Mouse (Mus musculus) adrenal gland, adult (tissue): Measurements from ENCODE around the gene Ccdc149.
A peak's percentile ranks its signal among the peaks of the same experiment; 100 is the strongest.

Source experiments
- DNase-seq, 2 experiments: peaks; one replicate each; pipeline ENCODE4 v3.0.0; 2022 to 2023; ENCODE audit warnings: low spot score in 1 of 2; ENCODE audit not compliant: inconsistent age in 2 of 2

Ccdc149 gene

GRCm38 (mm10) chr5:52449187-52449586 is 22.1 kb downstream of the Ccdc149 start:
- no peak for DNase-seq

GRCm38 (mm10) chr5:52440278-52440677 is 31.0 kb downstream of the Ccdc149 start:
- DNase-seq: no peak

GRCm38 (mm10) chr5:52438946-52439345 is 32.4 kb downstream of the Ccdc149 start:
- no peak for DNase-seq

DNA sequence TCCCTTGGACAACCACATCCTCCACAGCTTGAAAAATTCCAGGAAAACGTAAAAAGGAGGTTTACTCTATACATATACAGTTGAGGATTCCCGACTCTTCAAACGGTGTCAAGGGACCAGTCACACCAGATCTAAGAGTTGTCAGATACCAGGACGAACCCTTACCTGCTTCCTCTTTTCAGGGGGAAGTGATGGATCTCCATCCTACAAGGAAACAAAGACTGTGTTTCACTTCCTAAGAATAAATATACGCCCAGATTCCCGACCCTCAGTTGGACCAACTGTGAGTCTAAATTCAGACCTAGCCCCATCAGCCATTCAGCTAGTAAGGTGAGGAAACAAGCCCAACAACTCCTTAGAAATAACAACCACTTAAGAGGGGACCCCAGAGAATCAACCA is 35.8 kb downstream of the Ccdc149 start:
- DNase-seq: no peak

DNA sequence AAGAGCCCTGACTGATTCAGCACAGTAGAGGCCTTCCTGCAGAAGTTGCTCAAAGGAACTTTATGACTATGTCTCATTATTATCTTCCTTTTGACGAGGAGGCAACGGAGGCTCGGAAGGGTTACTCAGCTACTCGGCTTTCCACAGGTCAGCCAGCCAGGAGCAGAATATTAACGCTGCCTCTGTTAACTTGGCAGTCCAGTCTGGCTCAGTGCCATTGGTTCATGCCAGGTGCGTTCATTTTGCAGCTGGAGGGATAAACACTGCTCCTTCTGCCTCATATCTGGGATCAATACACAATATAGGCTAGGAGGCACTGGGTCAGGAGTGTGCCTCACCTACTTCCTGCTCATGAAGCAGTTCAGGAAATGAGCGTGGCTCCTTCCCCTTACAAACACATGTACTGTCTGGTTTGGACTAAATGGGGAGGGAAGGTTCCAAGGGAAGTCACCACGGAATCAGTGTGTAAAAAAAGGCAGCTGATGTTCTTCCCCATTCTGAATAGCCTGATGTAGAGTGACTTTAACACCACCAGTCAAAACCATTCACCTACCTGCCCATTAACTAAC is 40.0 kb downstream of the Ccdc149 start:
- DNase-seq: no peak

- DNase-seq: peak in 1 of 2 experiments; percentile 65
These were observed 41.4 kb downstream of the Ccdc149 start for GRCm38 (mm10) chr5:52429731-52430480.

DNA sequence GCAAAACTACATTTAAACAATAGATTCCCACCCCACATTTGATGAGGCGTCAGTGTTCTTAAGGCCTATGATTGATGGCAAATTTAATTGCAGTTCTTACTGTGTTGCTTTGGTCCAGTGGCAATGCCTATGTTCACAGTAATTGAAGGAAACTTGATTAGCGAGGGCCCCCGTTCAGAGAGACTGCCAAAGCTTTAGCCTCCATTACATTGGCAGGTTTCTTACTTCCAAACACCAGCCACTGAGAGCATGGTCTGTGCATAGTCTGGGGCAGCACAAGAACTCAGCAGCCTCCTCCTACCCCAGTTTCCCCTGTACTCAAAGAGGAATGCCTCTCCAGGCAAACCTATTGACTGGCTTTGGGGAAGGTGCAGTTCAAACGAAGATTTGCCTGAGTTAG is 42.7 kb downstream of the Ccdc149 start:
- DNase-seq: no peak

DNA sequence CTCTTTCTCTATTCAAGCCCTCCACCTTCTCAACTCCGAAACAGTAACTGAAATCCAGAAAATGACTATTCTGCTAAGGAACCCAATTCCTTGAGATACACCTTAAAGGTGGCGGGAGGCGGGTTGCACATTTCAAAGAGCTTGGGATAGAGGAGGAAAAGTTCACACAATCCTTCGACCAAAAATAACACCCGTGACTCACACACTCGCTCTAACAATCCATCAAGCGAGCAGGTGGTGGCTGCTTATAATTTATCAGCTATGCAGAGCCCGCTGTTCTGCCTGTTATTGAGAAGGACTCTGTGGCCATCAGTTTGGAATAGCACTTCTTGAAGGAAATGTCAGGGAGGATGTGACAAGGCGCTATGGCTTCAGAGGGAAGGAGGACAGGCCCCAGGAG is 45.5 kb downstream of the Ccdc149 start:
- no peak for DNase-seq

GRCm38 (mm10) chr5:52423893-52424292 is 47.4 kb downstream of the Ccdc149 start:
- no peak for DNase-seq

DNA sequence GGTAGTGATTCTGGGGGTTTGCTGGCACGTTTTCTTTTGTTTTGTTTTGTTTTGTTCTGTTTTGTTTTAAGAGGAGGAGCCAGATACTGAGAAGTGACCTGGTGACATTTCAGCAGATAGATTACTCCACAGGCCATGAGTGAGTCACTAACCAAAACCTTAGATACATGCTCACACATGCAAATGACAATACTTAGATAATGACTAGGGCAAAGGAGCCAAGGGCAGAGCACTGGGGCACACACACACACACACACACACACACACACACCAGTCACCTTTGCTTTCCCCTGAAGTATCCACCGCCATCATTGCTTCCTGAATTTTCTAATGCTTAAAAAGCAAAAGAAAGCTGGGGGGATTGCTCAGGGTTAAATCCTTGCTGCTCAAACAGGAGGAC is 54.8 kb downstream of the Ccdc149 start:
- peak in 1 of 2 experiments; percentile 61 for DNase-seq

- DNase-seq: no peak
These were observed 55.4 kb downstream of the Ccdc149 start for GRCm38 (mm10) chr5:52415917-52416316.

DNA sequence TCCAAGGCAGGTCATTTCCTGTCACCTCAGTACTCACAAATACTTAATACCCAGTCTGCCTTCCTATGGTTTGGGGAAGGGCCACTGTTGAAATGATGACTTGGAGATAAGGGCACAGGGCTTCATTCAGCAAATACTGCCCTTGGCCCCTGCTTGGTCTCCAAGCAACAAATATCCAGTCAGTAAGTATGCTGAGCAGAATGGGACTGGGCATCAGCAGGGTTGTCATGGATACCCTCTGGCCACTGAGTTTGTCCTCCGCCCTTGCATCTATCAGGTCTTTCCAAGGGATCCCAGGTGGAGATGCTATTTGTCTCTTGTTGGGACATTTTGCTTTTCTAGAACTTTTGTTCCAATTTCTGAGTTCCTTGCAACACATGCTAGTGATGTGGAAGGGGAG is 56.1 kb downstream of the Ccdc149 start:
- DNase-seq: no peak

GRCm38 (mm10) chr5:52411567-52411966 is 59.8 kb downstream of the Ccdc149 start:
- peak in 1 of 2 experiments; percentile 47 for DNase-seq

GRCm38 (mm10) chr5:52410197-52410596 is 61.1 kb downstream of the Ccdc149 start:
- no peak for DNase-seq

GRCm38 (mm10) chr5:52408668-52409315 is 62.5 kb downstream of the Ccdc149 start:
- no peak for DNase-seq

- DNase-seq: no peak
These were observed 66.9 kb downstream of the Ccdc149 start for GRCm38 (mm10) chr5:52404373-52404772.

GRCm38 (mm10) chr5:52393756-52394155 is 77.6 kb downstream of the Ccdc149 start:
- no peak for DNase-seq

DNA sequence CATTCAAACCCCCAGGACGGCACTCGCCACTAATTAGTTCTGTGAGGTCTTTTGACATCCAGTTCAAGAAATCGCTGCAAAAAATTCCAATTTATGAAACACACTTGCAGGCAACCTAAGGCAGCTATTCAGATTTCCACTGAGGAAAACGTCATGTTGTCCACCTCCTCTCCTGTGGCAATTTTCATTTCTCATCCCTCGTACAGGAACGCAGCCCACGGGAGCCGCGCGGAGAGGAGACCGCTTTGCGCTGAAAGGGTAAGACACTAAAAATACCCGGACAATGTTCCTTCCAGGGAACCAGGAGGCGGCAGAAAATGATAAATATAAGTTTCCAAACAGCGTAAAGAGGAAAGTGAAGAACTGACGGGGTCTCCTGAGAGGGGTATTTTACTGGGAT is 79.8 kb downstream of the Ccdc149 start:
- no peak for DNase-seq

DNA sequence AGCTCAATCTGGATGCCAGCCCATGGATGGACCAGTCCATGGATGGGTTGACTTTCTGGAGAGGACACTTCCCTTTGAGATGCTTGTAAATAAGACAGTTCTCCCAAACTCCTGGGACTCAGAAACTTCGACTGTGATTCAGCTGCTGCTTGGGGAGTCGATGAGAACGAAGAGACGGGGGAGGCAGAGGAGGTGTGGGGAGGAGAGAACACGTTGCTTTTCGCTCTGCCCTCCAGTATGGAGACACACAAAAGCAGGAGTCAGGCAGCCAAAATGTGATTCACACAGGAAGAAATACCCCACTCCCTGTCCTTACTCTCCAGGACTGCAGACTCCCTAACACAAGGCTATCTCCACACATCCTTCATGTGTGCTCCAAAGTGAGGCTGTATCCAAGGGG is 80.9 kb downstream of the Ccdc149 start:
- DNase-seq: no peak

DNA sequence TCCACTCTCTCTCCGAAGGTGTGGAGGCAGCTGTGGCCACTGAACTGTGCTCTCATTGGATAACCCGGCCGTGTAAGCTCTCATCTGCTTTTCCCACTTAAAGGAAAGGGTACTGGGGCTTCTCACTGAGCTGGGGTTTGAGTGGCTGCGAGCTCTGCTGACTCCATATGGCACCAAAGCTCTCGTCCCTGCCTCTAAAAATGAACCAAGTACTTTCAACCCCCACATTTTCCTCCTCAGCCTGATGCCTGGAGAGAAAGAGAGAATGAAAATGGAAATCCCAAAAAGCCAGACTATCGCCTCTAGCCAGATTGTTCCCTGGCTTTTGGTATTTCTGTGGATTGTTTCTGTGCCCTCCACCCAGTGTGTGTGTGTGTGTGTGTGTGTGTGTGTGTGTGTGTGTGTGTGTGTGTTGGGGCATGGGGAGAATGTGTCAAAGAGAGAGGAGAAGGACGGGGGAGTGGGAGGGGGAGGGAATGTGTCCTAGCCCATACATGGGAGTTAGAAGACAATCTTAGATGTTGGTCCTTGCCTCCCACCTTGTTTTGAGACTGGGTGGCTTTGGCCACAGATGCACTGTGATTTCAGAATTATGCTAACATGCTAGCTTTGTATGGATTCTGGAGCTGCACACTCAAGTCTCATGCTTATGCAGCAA is 83.1 kb downstream of the Ccdc149 start:
- no peak for DNase-seq

- DNase-seq: no peak
These were observed 85.3 kb downstream of the Ccdc149 start for GRCm38 (mm10) chr5:52386016-52386415.

DNA sequence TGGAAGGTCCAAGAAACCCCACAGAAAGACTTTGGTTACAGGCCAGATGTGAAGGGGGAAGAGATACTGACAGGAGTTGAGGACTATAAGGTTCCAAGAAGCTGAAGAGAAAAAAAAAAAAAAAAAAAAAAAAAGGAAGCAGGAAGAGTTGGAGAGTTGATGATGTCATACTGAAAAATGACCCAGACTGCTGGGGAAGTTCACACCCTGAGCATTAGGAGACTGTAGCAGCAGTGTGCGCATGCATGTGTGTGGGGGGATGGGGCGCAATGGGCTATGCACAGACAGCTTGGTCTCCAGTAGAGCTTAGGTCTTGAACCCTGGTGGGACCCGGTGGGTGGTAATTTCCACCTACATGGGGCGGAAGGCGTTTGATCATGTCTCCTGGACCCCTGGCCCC is 87.6 kb downstream of the Ccdc149 start:
- no peak for DNase-seq
